Mouse (Mus musculus) CD8-positive naive resting alpha-beta T cell, adult 57 days (primary cell): ENCODE measurements around the gene Olfr1381. TPM values are rescaled to one million over a fixed set of nuclear protein-coding genes. Genes with fewer than 3 reads are reported as not detected.

Experiments used
- total RNA-seq: library from RNA; stranded (reverse); gene quantifications from one replicate; pipeline ENCODE4 v1.2.4, GENCODE M21; 2023

Olfr1381 gene
- not detected for total RNA-seq

DNA sequence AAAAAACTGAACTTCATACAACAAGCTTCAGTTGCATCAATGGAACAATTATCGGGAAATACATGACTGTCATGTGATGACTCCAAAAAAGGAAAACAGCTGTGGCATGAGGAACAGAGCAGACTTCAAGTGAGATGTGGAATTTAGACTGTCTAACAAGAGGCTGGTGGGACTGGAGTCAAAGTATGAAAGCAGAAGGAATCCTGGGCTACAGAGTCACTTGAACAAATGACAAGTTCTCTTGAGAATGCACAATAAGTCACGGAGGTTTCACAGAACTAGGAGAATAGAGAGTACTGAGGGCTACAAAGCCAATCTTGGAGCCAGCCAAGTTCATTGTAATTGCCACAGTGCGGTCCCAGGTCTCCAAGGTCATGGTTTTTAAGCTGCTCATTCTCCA is at the start of gene Olfr1381:
Olfr1381 (plus strand) TSS at position 301 of the 400 bp plus-strand sequence.

DNA sequence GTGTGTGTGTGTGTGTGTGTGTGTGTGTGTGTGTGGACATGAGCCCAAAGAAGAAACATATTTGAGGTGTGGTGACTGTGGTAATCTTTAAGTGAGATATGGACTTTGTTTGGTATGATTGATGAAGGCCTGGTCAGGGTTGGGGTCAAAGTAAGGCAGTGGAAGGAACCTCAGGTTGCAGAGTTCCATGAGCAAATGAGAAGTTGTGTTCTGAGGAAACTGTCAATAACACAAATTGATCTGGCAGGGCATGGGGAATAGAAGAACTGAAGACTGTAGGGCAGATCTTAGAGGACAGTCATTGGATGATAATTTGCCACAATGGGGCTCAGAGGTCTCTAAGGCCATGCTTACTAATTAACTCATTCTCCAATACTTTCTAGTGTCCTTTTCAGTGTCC is 23.9 kb upstream of the Olfr1381 start, which contains the start of gene Olfr1383:
Olfr1383 (plus strand) TSS at position 301 of the 400 bp plus-strand sequence.

DNA sequence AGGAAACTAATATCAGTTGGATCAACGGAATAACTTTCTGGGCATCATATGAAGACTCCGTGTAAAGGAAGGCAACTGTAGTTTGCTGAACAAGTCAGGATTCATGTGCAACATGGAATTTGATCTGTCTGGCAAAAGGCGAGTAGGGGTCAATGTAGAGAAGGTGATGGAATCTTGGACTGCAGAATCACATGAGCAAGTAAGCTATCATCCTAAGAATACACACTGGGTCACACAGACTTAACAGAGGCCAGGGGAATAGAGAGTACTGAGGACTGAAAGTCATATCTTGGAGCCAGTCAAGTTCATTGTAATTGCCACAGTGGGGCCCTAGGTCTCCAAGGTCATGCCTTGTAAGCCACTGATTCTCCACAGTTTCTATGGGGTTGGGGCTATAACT is 15.3 kb upstream of the Olfr1381 start, which contains the start of gene Olfr1382:
Olfr1382 (plus strand) TSS at position 301 of the 400 bp plus-strand sequence.

DNA sequence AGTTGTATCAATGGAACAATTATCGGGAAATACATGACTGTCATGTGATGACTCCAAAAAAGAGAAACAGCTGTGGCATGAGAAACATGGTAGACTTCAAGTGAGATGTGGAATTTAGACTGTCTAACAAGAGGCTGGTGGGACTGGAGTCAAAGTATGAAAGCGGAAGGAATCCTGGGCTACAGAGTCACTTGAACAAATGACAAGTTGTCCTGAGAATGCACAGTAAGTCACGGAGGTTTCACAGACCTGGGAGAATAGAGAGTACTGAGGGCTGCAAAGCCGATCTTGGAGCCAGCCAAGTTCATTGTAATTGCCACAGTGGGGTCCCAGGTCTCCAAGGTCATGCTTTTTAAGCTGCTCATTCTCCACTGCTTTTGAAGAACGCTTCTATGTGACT is 13.3 kb downstream of the Olfr1381 start, which contains the start of gene Olfr1380:
Olfr1380 (plus strand) TSS at position 301 of the 400 bp plus-strand sequence.

Other genes starting within 250 kb of the Olfr1381 start
- not detected for gene Olfr10, start 238.7 kb upstream of the Olfr1381 start, total RNA-seq
- gene Olfr1391, start 220.7 kb upstream of the Olfr1381 start, total RNA-seq: not detected
- not detected for gene Olfr1390, start 208.3 kb upstream of the Olfr1381 start, total RNA-seq
- not detected for gene Olfr1389, start 120.4 kb upstream of the Olfr1381 start, total RNA-seq
- not detected for gene Olfr1388, start 106.8 kb upstream of the Olfr1381 start, total RNA-seq
- not detected for gene Olfr1387, start 88.1 kb upstream of the Olfr1381 start, total RNA-seq
- gene Olfr1386, start 78.4 kb upstream of the Olfr1381 start, total RNA-seq: not detected
- not detected for gene Olfr1385, start 54.4 kb upstream of the Olfr1381 start, total RNA-seq
- not detected for gene Olfr1384, start 36.7 kb upstream of the Olfr1381 start, total RNA-seq
- not detected for gene Olfr1383, start 23.8 kb upstream of the Olfr1381 start, total RNA-seq
- not detected for gene Olfr1382, start 15.2 kb upstream of the Olfr1381 start, total RNA-seq
- gene Olfr1380, start 13.4 kb downstream of the Olfr1381 start, total RNA-seq: not detected
- gene Flt4, start 65.8 kb downstream of the Olfr1381 start, total RNA-seq: not detected
- gene Scgb3a1, start 120.2 kb downstream of the Olfr1381 start, total RNA-seq: not detected
- gene Cnot6, start 169.3 kb downstream of the Olfr1381 start, total RNA-seq: 71.9 TPM